Mouse (Mus musculus) inflammation-experienced regulatory T-cells, adult 6 months (primary cell): ENCODE results near the gene Itpr3. TPM values are rescaled to one million over a fixed set of nuclear protein-coding genes. Genes with fewer than 3 reads are reported as not detected.

ENCODE experiments used
- ATAC-seq: one replicate; pipeline ENCODE4 v1.8.0; 2017
- polyA plus RNA-seq, 3 experiments: library from polyadenylated mRNA; unstranded; fragments of 100-300 nt; shearing (Covaris generic); gene quantifications; one replicate each; pipeline ENCODE4 v1.2.1; 2017

Itpr3 gene
- polyA plus RNA-seq, 3 experiments from 2014 or later = 3.9 to 8.2 (median 7.1) TPM

GRCm38 (mm10) chr17:27119954-27120353, 62.9 kb downstream of the Itpr3 start:
- no peak for ATAC-seq

DNA sequence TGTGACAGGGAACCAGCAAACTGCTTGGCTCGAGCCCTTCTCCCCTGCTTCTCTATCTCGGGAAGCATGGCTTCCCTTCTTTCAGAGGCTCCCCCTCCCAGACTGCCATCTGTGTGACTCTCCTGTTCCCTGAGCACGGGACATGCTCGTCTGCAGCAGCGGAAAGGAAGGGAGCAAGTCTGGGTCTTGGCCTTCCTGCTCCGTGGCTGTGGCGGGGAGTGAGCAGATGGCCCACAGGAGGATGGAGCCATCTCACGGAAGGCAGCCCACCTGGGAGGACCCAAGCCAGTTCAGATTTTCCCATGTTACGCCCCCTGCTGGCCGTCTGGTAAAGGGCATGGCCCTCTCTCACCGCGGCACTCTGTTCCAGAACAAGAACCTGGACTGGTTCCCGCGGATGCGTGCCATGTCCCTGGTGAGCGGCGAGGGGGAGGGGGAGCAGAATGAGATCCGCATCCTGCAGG, 63.5 kb downstream of the Itpr3 start:
- ATAC-seq = no peak

GRCm38 (mm10) chr17:27121266-27121665, 64.2 kb downstream of the Itpr3 start:
- ATAC-seq = no peak

DNA sequence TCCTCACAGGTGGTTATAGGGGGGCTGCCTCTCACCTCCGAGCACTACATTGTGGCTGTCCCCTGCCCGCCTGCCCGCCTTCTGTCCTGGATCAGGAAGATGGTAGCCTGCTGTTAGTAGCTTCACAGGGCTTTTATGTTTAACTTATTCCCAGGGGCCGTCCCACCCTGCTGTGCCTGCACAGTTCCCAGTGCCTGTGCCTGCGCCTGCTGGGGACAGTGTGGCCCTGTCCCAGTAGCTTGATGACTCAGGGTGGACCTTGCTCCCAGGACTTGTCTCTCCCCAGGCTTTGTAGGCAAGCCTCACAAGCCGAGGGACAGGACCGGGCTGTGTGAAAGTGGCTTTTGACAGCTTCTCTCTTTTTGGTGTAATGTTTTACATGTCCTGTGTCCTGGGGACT, 64.7 kb downstream of the Itpr3 start:
- ATAC-seq = no peak

- ATAC-seq = no peak
Measured at GRCm38 (mm10) chr17:27122701-27123100, 65.6 kb downstream of the Itpr3 start.

- no peak for ATAC-seq
Measured at GRCm38 (mm10) chr17:27123103-27123502, 66.0 kb downstream of the Itpr3 start.

GRCm38 (mm10) chr17:27123813-27124375, 66.8 kb downstream of the Itpr3 start:
- no peak for ATAC-seq

DNA sequence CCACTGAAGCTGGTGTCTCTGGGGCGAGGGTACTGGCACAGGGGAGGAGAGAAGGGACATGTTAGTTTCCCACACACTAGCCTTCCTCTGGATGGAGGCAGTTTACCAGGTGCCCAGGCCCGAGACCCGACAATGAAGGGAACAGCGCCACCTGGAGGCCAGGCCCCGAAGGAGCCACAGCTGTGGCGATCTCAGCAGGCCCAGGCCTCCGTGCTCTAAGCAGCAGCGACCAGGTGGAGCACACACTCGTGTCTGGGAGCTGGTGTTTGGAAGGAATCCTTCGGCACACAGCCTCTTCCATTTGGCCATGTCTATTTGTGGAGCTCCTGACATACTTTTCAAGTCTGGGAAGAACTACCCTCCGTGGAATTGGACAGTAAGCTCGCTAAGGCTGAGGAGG, 68.1 kb downstream of the Itpr3 start:
- ATAC-seq = peak; percentile 58

DNA sequence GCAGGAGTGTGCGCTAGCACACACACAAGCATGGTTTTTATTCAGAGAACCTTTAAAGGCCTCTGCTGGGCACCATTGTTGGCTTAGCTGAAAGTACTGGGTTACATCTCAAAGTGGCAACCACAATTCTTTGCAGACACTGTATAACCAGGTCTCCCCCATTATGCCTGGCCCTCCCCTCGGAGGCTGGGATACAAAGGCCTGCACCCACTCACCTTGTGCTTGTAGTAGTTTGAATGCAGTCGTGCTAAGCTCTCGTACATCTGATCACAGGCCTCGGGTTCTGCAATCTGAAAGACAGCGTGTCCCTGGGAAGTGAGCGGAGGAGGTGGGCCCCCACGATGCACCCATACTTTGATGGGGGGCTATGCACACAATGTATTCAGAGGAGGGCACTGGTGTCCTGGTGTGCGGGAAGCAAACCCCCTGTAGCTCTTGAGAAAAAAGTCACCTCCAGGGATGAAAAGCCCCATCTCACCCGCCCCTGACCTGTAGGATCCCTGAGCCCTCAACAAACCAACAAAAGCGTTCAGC, 68.6 kb downstream of the Itpr3 start:
- ATAC-seq = no peak

GRCm38 (mm10) chr17:27126974-27127373, 69.9 kb downstream of the Itpr3 start:
- ATAC-seq = no peak

DNA sequence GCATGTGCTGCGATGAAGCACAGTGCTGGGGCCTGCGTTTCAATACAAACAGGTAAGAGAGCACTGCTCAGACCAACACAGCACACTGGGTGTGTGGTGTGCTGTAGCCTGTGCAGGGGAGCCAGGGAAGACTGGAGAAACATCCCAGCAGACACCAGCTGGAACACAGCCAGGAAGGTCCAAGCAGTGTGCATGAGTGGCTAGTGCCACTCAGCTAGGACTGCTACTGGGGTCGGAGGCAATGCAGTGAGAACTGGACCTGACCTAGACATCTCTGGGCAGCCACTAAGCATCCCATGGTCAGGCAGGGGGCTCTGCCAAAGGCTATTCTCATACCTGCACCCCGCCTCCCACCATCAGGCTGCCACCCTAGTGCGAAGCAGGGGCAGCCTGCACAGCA, 71.1 kb downstream of the Itpr3 start:
- no peak for ATAC-seq

- ATAC-seq = no peak
Measured at GRCm38 (mm10) chr17:27129291-27129690, 72.2 kb downstream of the Itpr3 start.

DNA sequence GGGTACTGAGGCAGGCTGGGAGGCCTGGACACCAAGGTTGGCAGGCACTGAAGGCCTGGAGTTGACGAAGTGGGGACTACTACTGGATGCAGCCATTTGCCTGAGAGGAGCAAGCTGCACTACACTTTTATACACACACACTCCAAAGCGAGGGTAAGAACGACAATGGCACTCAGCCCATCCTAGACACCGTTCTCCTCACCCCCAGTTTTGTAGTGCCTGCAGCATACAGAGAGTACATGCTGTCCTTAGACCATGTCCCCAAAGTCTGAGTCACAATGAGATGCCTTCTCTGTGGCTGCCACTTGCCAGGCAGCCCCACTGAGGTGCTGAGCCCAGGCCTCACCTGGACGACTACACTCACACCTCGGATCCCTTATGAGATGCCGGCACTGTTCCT, 72.7 kb downstream of the Itpr3 start:
- no peak for ATAC-seq

GRCm38 (mm10) chr17:27130246-27130645, 73.1 kb downstream of the Itpr3 start:
- no peak for ATAC-seq

DNA sequence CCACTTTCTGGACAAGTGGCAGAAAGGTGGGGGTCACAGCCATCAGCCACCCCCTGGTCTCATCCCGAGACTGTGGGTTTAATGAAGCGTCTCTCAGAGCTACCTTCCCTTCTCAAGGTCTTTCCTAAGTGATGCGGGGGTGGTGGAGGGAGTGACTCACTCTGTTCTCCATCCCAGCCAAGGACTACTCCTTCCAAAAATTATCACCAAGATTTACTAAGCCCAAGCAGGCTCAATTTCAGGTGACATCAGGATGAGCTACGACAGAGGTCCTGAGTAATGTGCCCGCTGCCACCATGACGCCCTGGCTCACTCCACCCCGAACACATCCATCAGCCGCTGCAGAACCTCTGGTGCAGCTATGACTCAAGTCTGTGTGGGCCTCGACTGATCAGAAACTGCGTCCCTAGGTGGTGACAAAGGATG, 74.1 kb downstream of the Itpr3 start:
- ATAC-seq = no peak

DNA sequence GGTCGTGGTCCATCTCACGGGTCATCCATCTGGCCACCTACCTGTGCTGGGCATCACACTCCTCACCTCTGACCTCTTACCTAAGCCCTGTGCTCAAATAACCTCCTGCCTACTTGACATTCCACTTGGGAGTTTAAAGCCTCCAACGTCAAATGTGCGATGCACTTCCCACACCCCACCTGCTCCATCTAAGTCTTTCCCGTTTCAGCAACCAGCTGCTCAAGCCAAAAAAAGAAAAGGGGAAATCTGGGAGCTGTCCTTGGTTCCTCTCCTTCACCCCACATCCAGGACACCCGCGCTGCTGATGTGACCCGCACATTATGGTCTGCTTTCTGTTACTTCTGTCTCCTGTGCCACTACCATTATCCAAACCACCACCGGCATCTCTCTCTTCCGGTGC, 75.1 kb downstream of the Itpr3 start:
- ATAC-seq = no peak

GRCm38 (mm10) chr17:27133551-27134141, 76.5 kb downstream of the Itpr3 start, which contains the start of gene Uqcc2:
Gene Uqcc2 (minus strand): TSS chr17:27133916.
- peak; percentile 86 for ATAC-seq

DNA sequence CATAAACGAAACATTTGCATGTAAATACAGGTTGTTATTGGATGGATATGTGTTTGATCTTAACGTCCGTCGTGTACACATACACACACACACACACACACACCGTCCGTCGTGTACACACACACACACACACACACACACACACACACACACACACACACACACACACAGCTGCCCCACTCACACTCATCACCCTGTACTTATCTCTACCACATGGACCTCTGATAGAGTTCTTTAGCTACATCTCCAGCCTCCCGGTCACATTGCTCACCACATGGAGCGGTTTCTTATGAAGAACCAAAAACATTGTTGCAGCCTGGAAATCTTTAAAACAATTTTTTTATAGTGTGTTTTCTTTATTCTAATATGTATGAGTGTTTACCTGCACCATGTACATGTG, 77.1 kb downstream of the Itpr3 start:
- no peak for ATAC-seq

- ATAC-seq = no peak
Measured at GRCm38 (mm10) chr17:27134715-27135114, 77.6 kb downstream of the Itpr3 start.

DNA sequence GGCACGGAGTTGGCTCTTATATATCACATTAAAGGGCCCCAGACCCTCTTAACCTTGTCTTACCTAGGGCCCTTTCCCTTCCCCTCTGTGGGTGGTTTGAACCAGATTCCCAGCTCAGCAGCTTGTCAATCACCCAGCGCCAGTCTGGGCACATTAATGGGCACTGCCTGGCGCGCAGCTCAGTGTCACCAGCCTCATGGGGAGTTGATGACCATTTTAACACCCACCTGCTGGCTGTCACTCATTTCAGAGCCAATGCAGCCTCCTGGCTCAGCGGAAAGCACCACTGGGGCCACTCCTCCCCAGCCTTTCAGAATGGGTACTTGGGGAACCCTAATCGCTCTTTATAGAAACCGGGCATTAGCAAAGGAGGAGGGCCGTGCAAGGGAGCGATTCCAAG, 81.3 kb downstream of the Itpr3 start:
- ATAC-seq = no peak

DNA sequence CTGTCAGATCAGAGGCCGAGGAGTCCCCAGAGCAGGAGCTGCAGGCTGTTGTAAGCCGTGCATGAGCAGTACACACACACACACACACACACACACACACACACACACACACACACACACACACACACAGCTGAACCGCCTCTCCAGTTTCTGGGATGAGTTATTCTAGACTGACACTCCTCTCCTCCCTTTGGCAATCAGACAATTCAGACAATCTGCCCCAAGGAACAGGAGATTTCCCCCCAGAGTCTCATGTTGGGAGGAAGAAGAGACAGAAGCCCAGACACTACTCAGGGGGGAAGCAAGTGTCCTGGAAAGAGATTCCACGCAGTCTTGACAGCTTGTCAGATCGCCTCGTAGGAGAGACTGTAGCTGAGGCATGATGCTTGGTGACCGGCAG, 82.2 kb downstream of the Itpr3 start:
- ATAC-seq = no peak

- no peak for ATAC-seq
Measured at GRCm38 (mm10) chr17:27140262-27140661, 83.2 kb downstream of the Itpr3 start.

GRCm38 (mm10) chr17:27141971-27142450, 84.9 kb downstream of the Itpr3 start:
- ATAC-seq = no peak

GRCm38 (mm10) chr17:27144152-27144551, 87.0 kb downstream of the Itpr3 start:
- ATAC-seq = no peak
